Mouse (Mus musculus) embryonic stem cell, embryonic (primary cell): ENCODE measurements at regions not wholly inside any gene's neighbourhood (a gene's known extent, or its start where the extent isn't known, plus 50 kb on each side); places are given as distances from the start of the nearest gene placed in this dataset.

Experiments used
- CTCF ChIA-PET, 4 experiments: fragments of 300-600 bp in 2 of 4; fragments of 350-600 bp in 2 of 4; sonication (Branson Sonifier 250); formaldehyde crosslinking; loops; one replicate each; lab custom pipeline; 2022; ENCODE audit warnings: inconsistent platforms in 2 of 4; lab: Charles Lee
- POLR2A ChIA-PET, 4 experiments: fragments of 300-600 bp in 2 of 4; fragments of 350-600 bp in 2 of 4; sonication (Branson Sonifier 250); formaldehyde crosslinking; loops; one replicate each; lab custom pipeline; 2022; ENCODE audit warnings: antibody characterized with exemption in 4 of 4, inconsistent platforms in 1 of 4; lab: Charles Lee

GRCm38 (mm10) chr19:15583782-15584693 is 363.1 kb downstream of the Psat1 start:
- POLR2A ChIA-PET: no interaction called here
- CTCF ChIA-PET: no interaction called here

- POLR2A ChIA-PET: no interaction called here
- CTCF ChIA-PET: no interaction called here
Observed at GRCm38 (mm10) chr19:15583106-15583781, 363.9 kb downstream of the Psat1 start.

GRCm38 (mm10) chr19:15571204-15571603 is 375.9 kb downstream of the Psat1 start:
- CTCF ChIA-PET: no interaction called here
- POLR2A ChIA-PET: no interaction called here

GRCm38 (mm10) chr19:15561511-15561910 is 385.6 kb downstream of the Psat1 start:
- ChIA-PET POLR2A (no interaction called here), CTCF (no interaction called here)

GRCm38 (mm10) chr19:15553953-15554352 is 393.2 kb downstream of the Psat1 start:
- POLR2A ChIA-PET: no interaction called here
- CTCF ChIA-PET: no interaction called here

- ChIA-PET POLR2A (interaction anchor here in 2 of 4 experiments (0.6 to 1.4 kb wide), 2 partner anchors 9 to 578 kb away, joined by 3 to 5 read pairs; no protein-coding TSS in a partner anchor), CTCF (interaction anchor here in 1 of 4 experiments (0.6 kb wide), 1 partner anchor 8 kb away, joined by 3 read pairs; no protein-coding TSS in a partner anchor)
Observed at GRCm38 (mm10) chr19:15517853-15518252, 429.3 kb downstream of the Psat1 start.

- CTCF ChIA-PET: interaction anchor here in 1 of 4 experiments (1.0 kb wide), 1 partner anchor 285 kb away, joined by 3 read pairs; no protein-coding TSS in a partner anchor
Observed at GRCm38 (mm10) chr19:15516566-15517305, 430.4 kb downstream of the Psat1 start.

GRCm38 (mm10) chr19:15513197-15513596 is 433.9 kb downstream of the Psat1 start:
- CTCF ChIA-PET: interaction anchor here in 1 of 4 experiments (1.0 kb wide), 1 partner anchor 56 kb away, joined by 5 read pairs; no protein-coding TSS in a partner anchor
- POLR2A ChIA-PET: no interaction called here

More at GRCm38 (mm10) chr19:15516566-15517305, 430.4 kb downstream of the Psat1 start:
- POLR2A ChIA-PET: interaction anchor here in 1 of 4 experiments (0.6 to 1.4 kb wide), 2 partner anchors 10 to 98 kb away, joined by 3 read pairs; no protein-coding TSS in a partner anchor

- POLR2A ChIA-PET: no interaction called here
Observed at GRCm38 (mm10) chr19:15510395-15510794, 436.7 kb downstream of the Psat1 start.

GRCm38 (mm10) chr19:15502985-15503354 is 444.2 kb downstream of the Psat1 start:
- ChIA-PET CTCF (no interaction called here), POLR2A (interaction anchor here in 1 of 4 experiments (0.7 kb wide), 1 partner anchor 140 kb away, joined by 3 read pairs; no protein-coding TSS in a partner anchor)

More at GRCm38 (mm10) chr19:15510395-15510794, 436.7 kb downstream of the Psat1 start:
- CTCF ChIA-PET: no interaction called here

- ChIA-PET CTCF (no interaction called here), POLR2A (interaction anchor here in 1 of 4 experiments (0.7 kb wide), 3 partner anchors 39 to 823 kb away, joined by 3 read pairs; no protein-coding TSS in a partner anchor)
Observed at GRCm38 (mm10) chr19:15502315-15502984, 444.7 kb downstream of the Psat1 start.

- ChIA-PET CTCF (no interaction called here), POLR2A (interaction anchor here in 1 of 4 experiments (0.6 kb wide), 1 partner anchor 296 kb away, joined by 3 read pairs; no protein-coding TSS in a partner anchor)
Observed at GRCm38 (mm10) chr19:15495532-15495931, 451.6 kb downstream of the Psat1 start.

GRCm38 (mm10) chr19:15487576-15487975 is 459.6 kb downstream of the Psat1 start:
- ChIA-PET CTCF (no interaction called here), POLR2A (no interaction called here)

- ChIA-PET POLR2A (no interaction called here), CTCF (no interaction called here)
Observed at GRCm38 (mm10) chr19:15481605-15482004, 465.5 kb downstream of the Psat1 start.

GRCm38 (mm10) chr19:15469541-15469940 is 477.6 kb downstream of the Psat1 start:
- POLR2A ChIA-PET: interaction anchor here in 2 of 4 experiments (0.5 to 0.7 kb wide), 2 partner anchors 55 to 325 kb away, joined by 3 to 4 read pairs; no protein-coding TSS in a partner anchor

GRCm38 (mm10) chr19:15466713-15467112 is 480.4 kb downstream of the Psat1 start:
- ChIA-PET POLR2A (interaction anchor here in 2 of 4 experiments (0.7 kb wide), 2 partner anchors 12 to 538 kb away, joined by 3 to 4 read pairs; no protein-coding TSS in a partner anchor), CTCF (interaction anchor here in 1 of 4 experiments (0.7 kb wide), 1 partner anchor 673 kb away, joined by 6 read pairs; no protein-coding TSS in a partner anchor)

More at GRCm38 (mm10) chr19:15469541-15469940, 477.6 kb downstream of the Psat1 start:
- CTCF ChIA-PET: interaction anchor here in 1 of 4 experiments (0.7 kb wide), 1 partner anchor 636 kb away, joined by 5 read pairs; no protein-coding TSS in a partner anchor

GRCm38 (mm10) chr19:15465063-15465760 is 481.9 kb downstream of the Psat1 start:
- ChIA-PET POLR2A (no interaction called here), CTCF (interaction anchor here in 1 of 4 experiments (0.7 kb wide), 1 partner anchor 354 kb away, joined by 3 read pairs; no protein-coding TSS in a partner anchor)
